Mouse (Mus musculus) kidney, adult 2 months (tissue): ENCODE measurements at regions not wholly inside any gene's neighbourhood (a gene's known extent, or its start where the extent isn't known, plus 50 kb on each side); places are given as distances from the start of the nearest gene placed in this dataset.

Experiments used
- CTCF ChIP-seq: fragments of 200-500 bp; conservative IDR thresholded peaks from 2 replicates; pipeline ENCODE4 v1.5.1; 2011; ENCODE audit warnings: low read depth, mild to moderate bottlenecking, control low read depth, low read length, moderate library complexity, mixed read lengths; ENCODE audit not compliant: insufficient read depth, insufficient read length
- POLR2A ChIP-seq: fragments of 200-500 bp; IDR thresholded peaks from one replicate; pipeline ENCODE4 v1.6.1; 2011; ENCODE audit warnings: low read depth, low read length, control low read depth

- TF ChIP-seq CTCF (no peak), POLR2A (no peak)
Observed at GRCm38 (mm10) chrX:12377441-12377840, 210.2 kb upstream of the Atp6ap2 start.
